22 mouse cellular contexts compared by ENCODE assay signal in the genomic region with DNA sequence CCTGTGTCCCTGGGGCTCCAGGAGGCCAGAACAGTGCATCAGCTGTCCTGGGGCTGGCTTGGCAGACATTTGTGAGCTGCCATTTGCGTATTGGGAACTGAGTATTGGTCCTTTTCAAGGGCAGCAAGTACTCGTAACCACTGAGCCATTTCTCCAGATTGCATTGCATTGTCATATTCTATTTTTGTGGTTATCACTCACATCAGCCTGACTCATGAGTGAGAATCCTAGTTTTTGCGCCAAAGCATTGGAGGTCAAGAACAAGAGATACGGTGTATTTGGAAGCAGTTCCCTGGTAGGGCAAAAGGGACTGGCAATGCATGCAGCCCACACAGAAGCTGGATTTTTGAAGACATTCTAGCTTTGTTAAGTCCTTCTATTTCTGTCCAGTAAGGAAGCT. TPM values are rescaled to one million over a fixed set of nuclear protein-coding genes. Genes with fewer than 3 reads are reported as not detected.
A peak's percentile ranks its signal among the peaks of the same experiment; 100 is the strongest.
DNase-seq lines count a peak whose midpoint lies in the region; ATAC-seq lines count a peak whose summit lies in the region.
"Had no signal": no experiment of that assay in that cellular context is flagged by ENCODE, and none has a peak within 500 bp of the region (broad histone marks: within the 10 kb centered on the region; RNA-seq: fewer than 3 reads in every experiment).

No protein-coding gene starts in this region.

- peak; percentile 73 for ATAC-seq in frontal cortex, adult (ENCODE audit: low TSS enrichment)
- ATAC-seq in erythroid progenitor cell, adult 5-6 weeks (replicated peaks; ENCODE audit: low FRiP score, poor library complexity, severe bottlenecking), result no peak
- ATAC-seq: activated CD4-positive, CD25-positive, alpha-beta regulatory T cell, adult 4 months; CD4-positive, CD25-positive, alpha-beta regulatory T cell, adult 4 months; forebrain, embryonic 14.5 days; forebrain, embryonic 16.5 days; Patski had no signal

- DNase-seq in adrenal gland, adult (ENCODE audit: inconsistent age in 2 of 2, low spot score in 1 of 2), result peak; percentile 38 to 66
- DNase-seq in adrenal gland, postnatal 25 days, result no peak
- DNase-seq in adrenal gland, adult 8-10 months, result peak; percentile 14
- DNase-seq in adrenal gland, postnatal 4 days (ENCODE audit: low spot score in 2 of 2), result no peak
- DNase-seq in frontal cortex, postnatal 14 days (ENCODE audit: low spot score in 2 of 2), result no peak
- peak; percentile 19 for DNase-seq in brain, adult 2 months (ENCODE audit: low read depth, low spot score)
- DNase-seq: B cell, adult 2 months; cerebellum, adult 11-12 months; cerebellum, adult 2 months; cerebellum, adult 9-10 months; cerebellum, postnatal 10 days; cerebellum, postnatal 25 days; gastrocnemius, adult 2 months; gastrocnemius, postnatal 10 days had no signal

RNA-seq across cellular contexts. Expression of a gene that starts 21.8 kb away (rescaled TPM):
- not detected in 2 replicates for total RNA-seq in adrenal gland, postnatal 25 days (2021)
- not detected for total RNA-seq in adrenal gland, adult 8-10 months (2022)
- total RNA-seq in adrenal gland, postnatal 4 days (2021), result not detected
- not detected in 2 replicates for total RNA-seq in erythroid progenitor cell, adult 5-6 weeks (2015; ENCODE audit: low replicate concordance)
- not detected in 2 replicates for total RNA-seq in erythroid progenitor cell, adult 5-6 weeks (2017; ENCODE audit: low replicate concordance)
- total RNA-seq: G1E; gastrocnemius, adult 2 months; gastrocnemius, postnatal 10 days had no signal

Comparison
In these comparisons a context has a peak if more than half of its experiments do, and no peak if none do; other contexts are left out.
1. DNase-seq: peak in adrenal gland, adult (2 of 2), adrenal gland, adult 8-10 months (single experiment) and brain, adult 2 months (single experiment); none in adrenal gland, postnatal 25 days (single experiment), adrenal gland, postnatal 4 days (0 of 2) and frontal cortex, postnatal 14 days (0 of 2).